Mouse (Mus musculus) G1E (cell line): ENCODE results near the gene Dnajc25.

Source experiments
- CTCF ChIP-seq: IDR thresholded peaks from 2 replicates; pipeline ENCODE4 v1.5.1; 2012; ENCODE audit warnings: low read depth, low read length, inconsistent platforms, mixed read lengths
- GATA2 ChIP-seq: IDR thresholded peaks from 2 replicates; pipeline ENCODE4 v1.6.1; 2012; ENCODE audit warnings: low read depth, low read length, inconsistent platforms, borderline replicate concordance
- POLR2AphosphoS5 ChIP-seq: IDR thresholded peaks from 2 replicates; pipeline ENCODE4 v1.6.1; 2012; ENCODE audit warnings: low read depth, low read length, inconsistent platforms; ENCODE audit not compliant: insufficient replicate concordance
- TAL1 ChIP-seq: conservative IDR thresholded peaks from 2 replicates; pipeline ENCODE4 v1.6.1; 2012; ENCODE audit warnings: low read depth, low read length, inconsistent platforms, mixed read lengths

- no peak for TF ChIP-seq GATA2
- TF ChIP-seq CTCF: no peak
- TF ChIP-seq POLR2AphosphoS5: no peak
- TF ChIP-seq TAL1: no peak
These were observed 46.5 kb upstream of the Dnajc25 start for GRCm38 (mm10) chr4:58948391-58948790.
